Mouse (Mus musculus) limb, embryonic 13.5 days (tissue): ENCODE measurements at regions not wholly inside any gene's neighbourhood (a gene's known extent, or its start where the extent isn't known, plus 50 kb on each side); places are given as distances from the start of the nearest gene placed in this dataset.

Experiments
- ATAC-seq: fragments of 200-750 bp; cut with Nextera tagmentation; 2 replicates; pipeline ENCODE4 v1.8.0; 2017; ENCODE audit warnings: low read depth, moderate number of reproducible peaks, moderate TSS enrichment; ENCODE audit not compliant: low FRiP score
- H3K27ac ChIP-seq: fragments of 300-500 bp; sonication (generic); 2 replicates; pipeline ENCODE4 v1.5.1; 2015; ENCODE audit warnings: inconsistent platforms, mild to moderate bottlenecking, moderate library complexity
- H3K27me3 ChIP-seq: fragments of 300-500 bp; sonication (generic); 2 replicates; pipeline ENCODE4 v1.6.1; 2015; ENCODE audit warnings: mild to moderate bottlenecking, inconsistent platforms
- H3K36me3 ChIP-seq: fragments of 300-500 bp; sonication (generic); 2 replicates; pipeline ENCODE4 v1.6.1; 2015; ENCODE audit warnings: inconsistent platforms, mild to moderate bottlenecking, moderate library complexity
- H3K4me1 ChIP-seq: fragments of 300-500 bp; sonication (generic); 2 replicates; pipeline ENCODE4 v1.6.1; 2015; ENCODE audit warnings: inconsistent platforms
- H3K4me2 ChIP-seq: fragments of 300-500 bp; sonication (generic); replicated peaks from 2 replicates; pipeline ENCODE4 v1.6.1; 2015; ENCODE audit warnings: inconsistent platforms, mild to moderate bottlenecking, moderate library complexity
- H3K4me3 ChIP-seq: fragments of 300-500 bp; sonication (generic); 2 replicates; pipeline ENCODE4 v1.5.1; 2015; ENCODE audit warnings: moderate library complexity, mild to moderate bottlenecking, inconsistent platforms
- H3K9ac ChIP-seq: fragments of 300-500 bp; sonication (generic); 2 replicates; pipeline ENCODE4 v1.6.1; 2015; ENCODE audit warnings: mild to moderate bottlenecking, inconsistent platforms
- H3K9me3 ChIP-seq: fragments of 300-500 bp; sonication (generic); 2 replicates; pipeline ENCODE4 v1.6.1; 2016; ENCODE audit warnings: inconsistent platforms
- WGBS: fragments of 180-500 bp; shearing (Covaris S2); methylation state at CpG from one replicate; pipeline ENCODE4 v1.1.7; 2015; 5-methylcytosine and 5-hydroxymethylcytosine counted together

DNA sequence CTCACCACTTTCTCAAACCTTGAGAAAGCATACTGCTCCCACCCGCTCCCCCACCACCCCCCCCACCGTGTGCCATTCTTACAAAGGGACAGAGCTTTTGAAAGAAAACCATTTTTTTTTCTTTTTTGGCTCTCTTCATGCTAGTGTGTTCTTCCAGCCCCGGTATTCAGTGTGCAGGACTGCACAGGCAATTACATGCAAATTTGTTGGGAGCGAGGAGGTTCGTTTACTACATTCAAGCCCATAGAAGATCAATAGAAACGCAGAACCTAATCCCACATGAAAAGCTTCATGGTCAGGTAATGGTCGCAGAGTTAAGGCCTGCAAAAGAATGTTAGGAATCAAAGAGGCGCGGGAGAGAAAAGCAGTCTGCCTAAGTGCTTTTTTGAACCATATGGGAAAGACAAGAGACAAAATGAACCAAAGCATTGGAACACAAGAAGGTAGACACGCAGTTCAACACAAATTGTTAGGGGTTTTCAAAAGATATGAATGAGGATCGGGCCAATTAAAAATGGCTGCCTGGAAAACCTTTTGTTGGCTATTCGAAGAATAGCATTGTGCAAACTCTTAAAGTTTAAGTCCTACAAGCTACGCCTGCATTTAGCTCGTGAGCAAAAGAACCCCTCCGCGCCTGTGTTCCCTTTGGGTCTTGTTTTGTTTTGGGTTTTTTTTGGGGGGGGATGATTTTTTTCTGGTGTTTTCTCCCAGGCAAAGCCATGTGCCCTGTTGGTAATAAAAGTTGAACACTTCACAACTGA is 166.6 kb upstream of the Id4 start:
- Histone ChIP-seq H3K9me3 (no peaks in the 10 kb centered on the region), H3K4me2 (no peak overlapping the region), H3K27ac (no peak overlapping the region), H3K36me3 (no peaks in the 10 kb centered on the region), H3K4me3 (no peak overlapping the region), H3K9ac (no peak overlapping the region), H3K4me1 (no peaks in the 10 kb centered on the region), H3K27me3 (no peaks in the 10 kb centered on the region)
- no peak for ATAC-seq
- 73% methylated on average over 16 of the region's 16 CpGs for WGBS

DNA sequence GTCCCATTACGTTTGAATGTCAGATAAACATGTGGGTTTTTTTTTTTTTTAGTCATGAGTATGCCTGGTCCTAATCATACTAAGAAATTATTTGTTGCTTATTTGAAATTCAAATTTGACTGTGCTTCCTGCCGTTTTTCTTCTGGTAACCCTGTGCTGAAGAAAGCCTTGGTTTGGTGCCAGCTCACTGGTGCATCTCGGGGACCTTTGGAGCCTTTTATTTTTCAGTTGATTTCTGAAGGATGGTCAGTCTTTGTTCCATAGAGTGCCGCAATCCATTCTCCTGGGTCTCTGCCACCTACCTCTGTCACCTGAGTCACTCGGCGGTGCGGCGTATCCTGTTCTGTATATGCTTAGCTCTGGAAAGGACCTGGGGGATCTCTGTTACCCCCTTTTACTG is 158.9 kb upstream of the Id4 start:
- Histone ChIP-seq H3K27me3 (no peaks in the 10 kb centered on the region), H3K9ac (no peak overlapping the region), H3K4me2 (no peak overlapping the region), H3K27ac (no peak overlapping the region), H3K9me3 (no peaks in the 10 kb centered on the region), H3K36me3 (no peaks in the 10 kb centered on the region), H3K4me1 (0 out of 2 replicates have a peak, but pooled peaks cover 7% of the 10 kb centered on the region), H3K4me3 (no peak overlapping the region)
- 77% methylated on average over 8 of the region's 8 CpGs for WGBS
- ATAC-seq, result no peak

DNA sequence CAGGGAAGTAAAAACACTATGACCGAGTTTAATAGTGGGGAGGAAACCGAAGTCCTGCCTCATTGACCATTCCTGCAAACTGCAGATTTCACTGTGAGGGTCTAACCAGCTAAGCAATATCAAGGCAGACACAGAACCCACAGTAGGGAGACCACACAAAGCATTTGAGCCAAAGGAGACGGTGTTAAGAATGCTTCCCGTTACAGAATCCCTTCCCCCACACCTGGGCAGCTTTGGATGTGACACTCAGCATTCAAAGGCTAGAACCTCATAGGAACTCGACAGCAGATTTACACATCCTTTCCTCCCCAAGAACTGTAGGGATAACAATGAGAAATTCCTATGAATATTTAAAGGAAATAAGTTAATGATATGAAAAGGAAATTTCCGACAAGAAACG is 158.5 kb upstream of the Id4 start:
- Histone ChIP-seq H3K27ac (no peak overlapping the region), H3K4me2 (no peak overlapping the region), H3K4me3 (no peak overlapping the region), H3K9me3 (no peaks in the 10 kb centered on the region), H3K9ac (no peak overlapping the region), H3K36me3 (no peaks in the 10 kb centered on the region), H3K4me1 (0 out of 2 replicates have a peak, but pooled peaks cover 7% of the 10 kb centered on the region), H3K27me3 (no peaks in the 10 kb centered on the region)
- no peak for ATAC-seq
- WGBS, result 52% methylated on average over 7 of the region's 7 CpGs

DNA sequence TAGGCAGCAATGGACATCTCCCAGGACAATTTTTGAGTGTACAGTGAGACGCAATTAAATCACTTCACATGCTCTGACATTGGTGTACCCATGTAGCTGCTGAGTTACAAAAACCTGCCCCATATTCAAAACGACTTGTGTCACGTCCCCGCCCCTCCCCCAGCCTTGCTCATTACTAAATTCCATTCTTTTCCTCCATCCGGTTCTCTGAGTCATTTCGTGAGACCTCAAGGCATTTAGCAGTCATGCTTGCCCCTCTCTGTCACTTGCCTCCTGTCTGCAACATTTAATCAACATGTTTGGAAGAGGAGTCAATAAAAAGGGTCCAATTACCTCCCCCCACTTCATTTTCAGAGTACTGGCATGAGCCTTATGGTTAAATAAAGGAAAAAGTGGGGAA is 156.3 kb upstream of the Id4 start:
- Histone ChIP-seq H3K27ac (no peak overlapping the region), H3K36me3 (no peaks in the 10 kb centered on the region), H3K4me1 (0 out of 2 replicates have a peak, but pooled peaks cover 7% of the 10 kb centered on the region), H3K9me3 (no peaks in the 10 kb centered on the region), H3K4me2 (no peak overlapping the region), H3K4me3 (no peak overlapping the region), H3K9ac (no peak overlapping the region), H3K27me3 (no peaks in the 10 kb centered on the region)
- ATAC-seq, result no peak
- 43% methylated on average over 6 of the region's 6 CpGs for WGBS

DNA sequence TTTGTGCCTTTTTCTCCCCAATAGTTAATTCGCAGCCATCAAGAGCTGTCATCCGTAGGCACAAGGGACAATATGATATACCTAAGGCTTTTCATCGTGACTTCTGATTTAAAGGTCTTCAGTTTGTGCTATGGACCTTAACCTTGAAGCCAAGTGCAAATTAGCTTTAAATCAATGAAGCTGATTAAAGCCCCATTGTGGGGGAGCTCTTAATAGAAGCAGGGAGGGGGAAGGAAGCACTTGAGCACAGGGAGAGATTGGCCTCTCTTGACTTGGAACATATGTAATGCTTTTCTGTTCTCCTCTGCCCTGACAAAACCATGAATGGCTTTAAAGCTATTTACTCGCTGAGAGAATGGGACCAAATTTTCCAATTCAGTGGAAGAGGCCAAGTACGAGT is 154.1 kb upstream of the Id4 start:
- Histone ChIP-seq H3K9me3 (no peaks in the 10 kb centered on the region), H3K4me3 (no peak overlapping the region), H3K27ac (no peak overlapping the region), H3K4me2 (no peak overlapping the region), H3K9ac (no peak overlapping the region), H3K36me3 (no peaks in the 10 kb centered on the region), H3K27me3 (no peaks in the 10 kb centered on the region), H3K4me1 (0 out of 2 replicates have a peak, but pooled peaks cover 7% of the 10 kb centered on the region)
- no peak for ATAC-seq
- 81% methylated on average over 5 of the region's 5 CpGs for WGBS

DNA sequence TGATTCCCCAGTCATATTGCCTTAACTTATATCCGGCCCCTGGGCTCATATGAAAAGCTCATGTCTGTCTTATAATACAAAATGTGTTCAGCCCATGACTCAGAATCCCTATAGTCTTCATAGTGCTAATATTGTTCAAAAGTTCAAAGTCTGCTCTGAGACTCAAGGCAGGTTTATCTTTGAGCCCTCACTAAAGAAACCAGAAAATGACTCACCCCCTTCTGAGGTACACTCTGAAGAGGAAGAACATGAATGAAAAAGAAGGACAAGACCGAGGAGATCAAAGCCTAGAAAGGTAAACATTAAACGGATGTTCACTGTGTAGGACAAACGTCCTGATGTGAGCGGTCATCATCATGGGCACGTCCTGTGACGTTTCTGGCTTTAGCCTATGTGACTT is 145.1 kb upstream of the Id4 start:
- Histone ChIP-seq H3K9me3 (peaks cover 5% of the 10 kb centered on the region; the same call in 1 of the 2 replicates), H3K9ac (no peak overlapping the region), H3K4me3 (no peak overlapping the region), H3K27me3 (no peaks in the 10 kb centered on the region), H3K27ac (no peak overlapping the region), H3K4me2 (no peak overlapping the region), H3K36me3 (no peaks in the 10 kb centered on the region), H3K4me1 (no peaks in the 10 kb centered on the region)
- ATAC-seq, result no peak
- WGBS, result 83% methylated on average over 7 of the region's 7 CpGs

DNA sequence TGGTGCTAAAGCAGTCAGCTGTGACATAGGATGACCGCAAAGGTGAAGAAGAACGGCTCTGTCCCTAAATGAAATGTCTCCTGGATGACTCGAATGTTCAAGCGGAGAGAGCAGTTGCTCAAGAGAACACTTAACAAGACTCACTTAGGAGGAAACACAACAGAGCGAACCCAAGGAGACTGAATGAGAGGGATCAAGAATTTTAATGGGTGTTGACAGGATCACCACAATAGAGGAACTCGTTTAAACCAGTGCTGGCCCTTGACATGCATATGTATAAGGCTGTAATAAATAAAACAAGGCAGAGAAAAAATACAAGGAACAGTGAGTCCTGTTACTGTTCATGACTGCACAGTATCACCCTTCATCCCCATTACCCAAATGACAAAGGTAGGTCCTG is 134.4 kb upstream of the Id4 start:
- Histone ChIP-seq H3K9ac (no peak overlapping the region), H3K4me2 (no peak overlapping the region), H3K9me3 (no peaks in the 10 kb centered on the region), H3K27ac (no peak overlapping the region), H3K4me1 (peaks cover 15% of the 10 kb centered on the region), H3K36me3 (no peaks in the 10 kb centered on the region), H3K27me3 (no peaks in the 10 kb centered on the region), H3K4me3 (no peak overlapping the region)
- WGBS, result 54% methylated on average over 6 of the region's 6 CpGs
- ATAC-seq, result no peak

DNA sequence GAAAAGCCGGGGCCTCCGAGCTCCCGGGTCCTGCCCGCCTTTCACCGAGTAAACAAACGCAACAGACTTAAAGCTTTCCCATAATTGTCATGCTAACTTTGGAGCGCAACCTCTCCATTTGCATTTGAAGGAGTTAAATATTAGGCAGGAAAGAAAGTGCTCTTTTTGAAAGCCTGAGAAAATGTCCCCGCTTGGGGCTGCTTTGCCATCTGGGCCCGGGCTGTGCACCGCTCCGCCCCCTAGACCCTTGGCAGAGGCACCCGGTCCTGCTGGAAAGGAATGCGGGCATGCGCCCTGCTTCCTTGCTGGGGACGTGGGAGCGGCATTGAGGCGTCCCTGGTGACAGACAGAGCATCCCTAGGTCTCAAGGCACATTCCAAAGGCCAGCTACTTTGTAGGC is 130.3 kb upstream of the Id4 start:
- Histone ChIP-seq H3K4me3 (peak overlapping the region; percentile 28), H3K9ac (peak overlapping the region; percentile 51; the same call in 1 of the 2 replicates), H3K27me3 (no peaks in the 10 kb centered on the region), H3K27ac (peak overlapping the region; percentile 22; the same call in 1 of the 2 replicates), H3K4me2 (peak overlapping the region; percentile 58), H3K4me1 (peaks cover 16% of the 10 kb centered on the region), H3K36me3 (no peaks in the 10 kb centered on the region), H3K9me3 (no peaks in the 10 kb centered on the region)
- peak; percentile 69; the same call in 1 of the 2 replicates for ATAC-seq
- WGBS, result 2% methylated on average over 17 of the region's 17 CpGs

DNA sequence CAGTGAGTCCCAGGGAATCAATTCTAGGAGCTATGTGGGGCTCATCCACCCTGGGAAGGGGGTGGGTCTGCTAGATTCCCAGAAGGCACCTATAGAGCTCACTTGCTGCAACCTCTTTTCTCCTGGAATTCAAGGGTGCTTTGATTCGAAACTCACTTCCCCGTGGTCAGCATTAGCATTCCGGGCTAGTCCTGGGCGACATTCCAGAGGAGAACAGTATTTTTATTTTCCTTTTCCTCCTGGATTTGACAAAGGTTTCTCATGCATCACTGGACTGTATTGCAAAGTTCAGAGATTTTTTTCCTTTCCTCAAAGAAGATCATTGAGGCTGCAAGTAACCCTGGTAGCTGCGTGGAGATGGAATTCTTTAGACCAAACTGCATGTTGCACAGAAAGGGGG is 129.3 kb upstream of the Id4 start:
- H3K4me3 ChIP-seq, result no peak overlapping the region
- peak overlapping the region; percentile 28; the same call in 1 of the 2 replicates for H3K27ac ChIP-seq
- 28% methylated on average over 5 of the region's 5 CpGs for WGBS
- H3K27me3 ChIP-seq, result no peaks in the 10 kb centered on the region
- peaks cover 16% of the 10 kb centered on the region for H3K4me1 ChIP-seq
- ATAC-seq, result no peak
- H3K9me3 ChIP-seq, result no peaks in the 10 kb centered on the region
- no peak overlapping the region for H3K4me2 ChIP-seq
- H3K9ac ChIP-seq, result no peak overlapping the region
- H3K36me3 ChIP-seq, result no peaks in the 10 kb centered on the region

DNA sequence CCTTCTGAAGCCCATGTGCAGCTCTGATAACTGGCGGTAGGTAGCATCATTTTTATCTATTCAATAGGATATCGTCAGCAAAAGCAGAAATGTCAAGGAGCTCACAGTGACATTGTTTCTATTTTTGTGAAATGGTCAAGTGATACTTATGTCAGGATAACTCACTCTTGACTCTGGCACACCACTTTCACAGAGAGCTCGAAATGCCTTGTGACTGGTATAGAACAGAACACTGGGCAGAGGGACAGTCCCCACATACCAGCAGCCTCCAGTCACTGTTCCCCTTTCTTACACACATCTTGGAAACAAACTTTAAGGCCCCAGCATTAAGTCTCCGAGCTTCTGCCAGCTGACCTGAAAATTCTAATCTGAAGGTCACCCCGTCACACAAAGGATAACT is 115.1 kb upstream of the Id4 start:
- WGBS, result 92% methylated on average over 5 of the region's 5 CpGs
- H3K27ac ChIP-seq, result no peak overlapping the region
- H3K4me2 ChIP-seq, result no peak overlapping the region
- no peaks in the 10 kb centered on the region for H3K4me1 ChIP-seq
- H3K9ac ChIP-seq, result no peak overlapping the region
- no peaks in the 10 kb centered on the region for H3K9me3 ChIP-seq
- no peak overlapping the region for H3K4me3 ChIP-seq
- no peaks in the 10 kb centered on the region for H3K36me3 ChIP-seq
- no peaks in the 10 kb centered on the region for H3K27me3 ChIP-seq
- no peak for ATAC-seq

DNA sequence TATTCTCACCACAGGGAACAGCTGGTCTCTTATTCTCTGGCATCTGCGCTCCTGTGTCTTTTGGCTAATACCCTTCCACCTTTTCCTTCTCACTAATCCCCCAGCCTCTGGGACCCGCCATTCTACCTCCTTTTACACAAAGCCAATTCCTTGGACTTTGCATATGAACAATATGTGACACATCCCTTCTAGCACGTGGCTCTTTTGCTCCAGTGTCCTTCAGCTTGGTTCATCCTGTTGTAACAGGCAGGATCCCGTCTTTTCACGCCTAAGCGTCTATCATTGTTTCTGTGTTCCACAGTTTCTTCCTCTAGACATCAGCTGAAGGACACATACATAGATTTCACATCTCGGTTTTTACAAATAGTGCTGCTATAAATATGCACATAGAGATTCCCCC is 114.0 kb upstream of the Id4 start:
- Histone ChIP-seq H3K9me3 (no peaks in the 10 kb centered on the region), H3K9ac (no peak overlapping the region), H3K27me3 (no peaks in the 10 kb centered on the region), H3K4me3 (no peak overlapping the region), H3K36me3 (no peaks in the 10 kb centered on the region), H3K4me2 (no peak overlapping the region), H3K4me1 (no peaks in the 10 kb centered on the region), H3K27ac (no peak overlapping the region)
- ATAC-seq, result no peak
- 83% methylated on average over 7 of the region's 7 CpGs for WGBS

DNA sequence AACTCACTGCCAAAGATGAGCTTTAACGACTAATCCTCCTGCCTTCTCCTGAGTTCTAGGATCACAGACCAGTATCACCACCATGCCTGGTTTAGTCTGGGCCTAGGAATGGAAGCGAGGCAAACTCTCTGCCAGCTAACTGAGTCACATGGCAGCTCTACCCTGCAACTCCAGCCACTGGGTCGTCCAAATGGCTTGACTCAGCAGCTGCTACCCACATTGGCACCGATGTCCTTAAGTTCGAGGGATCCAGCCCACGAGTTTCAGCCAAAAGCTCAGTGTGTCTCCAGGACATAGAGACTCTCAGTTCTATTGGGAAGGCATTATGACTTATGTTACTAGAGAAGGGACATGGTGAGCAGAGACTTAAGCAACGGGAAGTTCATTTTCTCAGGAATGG is 107.8 kb upstream of the Id4 start:
- WGBS, result 78% methylated on average over 7 of the region's 7 CpGs
- H3K4me2 ChIP-seq, result no peak overlapping the region
- H3K27me3 ChIP-seq, result no peaks in the 10 kb centered on the region
- H3K36me3 ChIP-seq, result no peaks in the 10 kb centered on the region
- H3K27ac ChIP-seq, result no peak overlapping the region
- peaks cover 3% of the 10 kb centered on the region; the same call in 1 of the 2 replicates for H3K4me1 ChIP-seq
- no peak overlapping the region for H3K4me3 ChIP-seq
- no peaks in the 10 kb centered on the region for H3K9me3 ChIP-seq
- ATAC-seq, result no peak
- H3K9ac ChIP-seq, result no peak overlapping the region
